Mouse (Mus musculus): ENCODE results near the gene Rb1. TPM values are rescaled to one million over a fixed set of nuclear protein-coding genes. Genes with fewer than 3 reads are reported as not detected.

Gene Rb1
- polyA plus RNA-seq, 1 experiment = 2.9 TPM

DNA sequence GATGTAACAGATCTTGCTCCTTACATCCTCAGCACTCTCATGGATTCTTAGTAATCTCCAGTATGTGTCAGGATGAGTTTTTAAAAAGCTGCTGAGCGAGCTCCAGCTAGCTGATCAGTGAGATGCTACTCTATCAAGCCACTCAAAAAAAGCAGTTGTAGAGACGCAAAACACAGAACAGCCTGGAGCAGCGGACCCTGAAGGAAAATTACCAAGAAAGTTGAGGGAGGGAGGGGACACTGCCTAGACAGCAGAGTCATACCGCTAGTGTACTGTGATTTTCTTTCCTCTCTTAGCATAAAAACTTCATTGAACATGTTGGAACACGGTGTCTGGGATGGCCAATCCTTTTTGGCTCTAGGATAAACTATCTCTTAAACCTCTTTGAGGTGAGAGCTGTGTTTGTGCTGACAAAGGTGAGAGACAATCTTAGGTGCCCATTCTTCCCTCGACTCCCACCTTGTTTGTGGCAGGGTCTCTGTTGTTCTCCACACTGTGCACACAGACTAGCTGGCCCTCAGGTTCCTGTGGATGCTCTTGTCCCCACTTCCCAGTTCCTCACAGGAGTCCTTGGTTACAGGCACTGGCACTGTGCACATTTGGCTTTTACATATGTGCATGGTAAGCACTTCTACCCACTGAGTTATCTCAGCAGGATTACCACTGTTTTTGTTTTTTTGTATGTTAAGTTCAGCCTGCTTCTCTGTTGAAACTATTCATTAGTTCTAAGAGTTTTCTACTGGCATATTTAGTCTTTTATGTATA is 10.9 kb upstream of the Rb1 start:
- WGBS = 70% methylated on average over 6 of the region's 6 CpGs
- Histone ChIP-seq H3K4me3 (ENCODE audit: low read depth, low read length) (no peak overlapping the region), H3K27me3 (ENCODE audit: control insufficient read depth, insufficient read depth, low read length) (no peaks in the 10 kb centered on the region), H3K36me3 (ENCODE audit: control insufficient read depth, insufficient read depth, low read length) (no peaks in the 10 kb centered on the region), H3K27ac (ENCODE audit: insufficient read depth, low read depth, low read length) (no peak overlapping the region), H3K4me1 (ENCODE audit: control insufficient read depth, insufficient read depth, insufficient read length, low read length) (no peaks in the 10 kb centered on the region)
- no peak for TF ChIP-seq CTCF (IDR thresholded peaks at IDR 0.05; ENCODE audit: extremely low read depth, insufficient read length, insufficient replicate concordance, low read depth, low read length)
- TF ChIP-seq POLR2A (IDR thresholded peaks at IDR 0.05; ENCODE audit: low read depth, low read length) = no peak

DNA sequence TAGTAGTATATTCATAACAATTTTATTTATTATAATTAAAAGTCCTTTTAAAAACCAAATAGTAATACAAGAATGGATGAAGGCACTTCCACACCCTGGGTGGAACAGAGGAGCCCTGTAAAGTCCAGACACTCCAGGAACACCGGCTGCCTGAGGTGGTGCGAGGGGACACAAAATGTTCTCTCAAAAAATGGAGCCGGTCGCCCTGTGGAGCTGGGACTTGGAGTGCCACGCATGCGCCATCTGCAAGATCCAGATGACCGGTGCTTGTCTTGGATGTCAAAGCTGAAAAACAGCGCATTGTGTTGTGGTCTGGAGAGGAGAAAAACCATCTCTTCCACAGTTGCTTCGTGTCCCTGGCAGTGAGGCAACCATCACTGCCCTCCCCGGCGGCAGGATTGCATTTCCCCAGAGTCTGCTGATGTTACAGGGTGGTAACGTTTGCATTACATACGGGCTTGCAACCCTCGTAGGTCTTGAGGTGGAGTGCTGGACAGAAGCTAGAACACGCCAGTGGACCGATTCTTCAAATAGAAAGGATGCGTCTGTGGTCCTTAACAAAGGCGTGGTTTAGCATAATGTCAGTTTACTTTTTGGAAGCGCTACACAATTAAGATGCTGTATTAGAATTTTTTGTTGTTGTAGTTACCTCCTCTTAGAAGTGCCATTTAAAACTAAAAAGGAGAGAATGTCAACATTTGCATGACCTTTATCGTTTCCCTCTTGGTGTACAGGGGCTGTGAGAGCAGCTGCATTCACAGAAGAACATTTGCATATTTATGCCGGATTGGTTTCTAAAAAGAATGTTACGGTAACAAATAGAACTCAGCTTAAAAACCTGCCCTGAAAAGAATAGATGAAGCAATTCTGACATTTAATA is 9.5 kb upstream of the Rb1 start:
- H3K4me3 ChIP-seq (ENCODE audit: low read depth, low read length) = no peak overlapping the region
- H3K4me1 ChIP-seq (ENCODE audit: control insufficient read depth, insufficient read depth, insufficient read length, low read length) = no peaks in the 10 kb centered on the region
- no peak overlapping the region for H3K27ac ChIP-seq (ENCODE audit: insufficient read depth, low read depth, low read length)
- WGBS = 79% methylated on average over 22 of the region's 22 CpGs
- H3K27me3 ChIP-seq (ENCODE audit: control insufficient read depth, insufficient read depth, low read length) = no peaks in the 10 kb centered on the region
- no peaks in the 10 kb centered on the region for H3K36me3 ChIP-seq (ENCODE audit: control insufficient read depth, insufficient read depth, low read length)
- TF ChIP-seq POLR2A (IDR thresholded peaks at IDR 0.05; ENCODE audit: low read depth, low read length) (no peak), CTCF (IDR thresholded peaks at IDR 0.05; ENCODE audit: extremely low read depth, insufficient read length, insufficient replicate concordance, low read depth, low read length) (no peak)

DNA sequence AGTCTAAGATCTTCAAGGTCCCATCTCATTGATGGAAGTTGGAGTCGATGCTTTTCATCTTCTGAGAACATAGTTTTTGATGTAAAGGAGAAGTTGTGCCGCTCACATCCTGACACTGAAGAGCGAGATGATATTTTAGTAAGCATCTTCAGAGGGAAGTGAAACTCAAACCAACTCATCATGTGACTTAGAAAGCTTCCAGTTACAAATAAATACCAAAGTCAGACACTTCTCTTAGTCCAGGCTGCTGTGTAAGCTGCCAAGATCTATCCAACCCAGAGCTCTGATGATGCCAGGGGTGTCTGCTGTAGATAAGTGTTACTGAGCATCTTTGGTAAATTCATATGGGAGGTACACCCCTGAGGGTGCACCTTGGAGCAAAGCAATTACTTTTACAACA is 8.3 kb upstream of the Rb1 start:
- H3K4me3 ChIP-seq (ENCODE audit: low read depth, low read length) = no peak overlapping the region
- TF ChIP-seq CTCF (IDR thresholded peaks at IDR 0.05; ENCODE audit: extremely low read depth, insufficient read length, insufficient replicate concordance, low read depth, low read length) (no peak), POLR2A (IDR thresholded peaks at IDR 0.05; ENCODE audit: low read depth, low read length) (no peak)
- no peaks in the 10 kb centered on the region for H3K4me1 ChIP-seq (ENCODE audit: control insufficient read depth, insufficient read depth, insufficient read length, low read length)
- no peak overlapping the region for H3K27ac ChIP-seq (ENCODE audit: insufficient read depth, low read depth, low read length)
- H3K27me3 ChIP-seq (ENCODE audit: control insufficient read depth, insufficient read depth, low read length) = no peaks in the 10 kb centered on the region
- H3K36me3 ChIP-seq (ENCODE audit: control insufficient read depth, insufficient read depth, low read length) = no peaks in the 10 kb centered on the region
- WGBS = 78% methylated on average over 3 of the region's 3 CpGs

DNA sequence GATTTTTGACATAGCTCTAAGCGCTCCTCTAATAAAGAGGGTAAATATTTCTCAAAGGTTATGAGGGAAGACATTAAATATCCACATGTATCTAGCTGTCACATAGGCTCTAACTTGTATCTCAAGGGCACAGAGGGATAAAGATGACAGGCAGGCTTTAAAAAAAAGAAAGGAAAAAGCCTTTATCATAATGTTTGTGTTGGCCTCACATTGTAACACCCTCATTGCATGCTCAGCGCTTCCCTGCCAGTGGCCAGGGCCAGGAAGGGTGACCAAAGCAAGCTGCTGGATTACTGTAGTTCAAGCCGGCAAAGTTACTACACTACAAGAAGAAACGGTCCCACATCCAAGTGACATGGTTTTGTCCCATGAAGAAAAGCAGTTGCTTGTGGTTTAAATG is 5.8 kb upstream of the Rb1 start:
- WGBS = 84% methylated on average over 4 of the region's 4 CpGs
- Histone ChIP-seq H3K4me3 (ENCODE audit: low read depth, low read length) (no peak overlapping the region), H3K36me3 (ENCODE audit: control insufficient read depth, insufficient read depth, low read length) (no peaks in the 10 kb centered on the region), H3K4me1 (ENCODE audit: control insufficient read depth, insufficient read depth, insufficient read length, low read length) (no peaks in the 10 kb centered on the region), H3K27ac (ENCODE audit: insufficient read depth, low read depth, low read length) (no peak overlapping the region), H3K27me3 (ENCODE audit: control insufficient read depth, insufficient read depth, low read length) (no peaks in the 10 kb centered on the region)
- no peak for TF ChIP-seq POLR2A (IDR thresholded peaks at IDR 0.05; ENCODE audit: low read depth, low read length)
- no peak for TF ChIP-seq CTCF (IDR thresholded peaks at IDR 0.05; ENCODE audit: extremely low read depth, insufficient read length, insufficient replicate concordance, low read depth, low read length)

DNA sequence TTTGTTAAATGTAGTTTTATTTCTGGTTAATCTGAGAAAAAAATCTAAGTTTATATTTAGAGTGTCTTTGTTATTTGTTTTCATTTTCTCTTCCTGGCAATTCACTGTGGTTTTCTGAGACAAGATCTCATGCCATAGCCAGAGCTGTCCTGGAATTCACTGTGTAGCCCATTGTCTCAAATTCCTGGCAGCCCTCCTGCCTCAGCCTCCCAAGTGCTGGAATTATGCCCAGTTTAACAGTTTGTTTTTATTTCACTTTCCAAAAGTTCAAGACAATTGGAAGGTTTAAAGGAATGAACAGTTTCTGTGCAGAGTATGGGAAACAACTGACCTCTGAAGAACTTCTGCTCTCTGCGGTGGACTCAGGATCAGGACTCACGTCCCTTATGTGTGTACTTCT is 4.2 kb upstream of the Rb1 start:
- WGBS = 81% methylated on average over 2 of the region's 2 CpGs
- no peak overlapping the region for H3K27ac ChIP-seq (ENCODE audit: insufficient read depth, low read depth, low read length)
- no peaks in the 10 kb centered on the region for H3K4me1 ChIP-seq (ENCODE audit: control insufficient read depth, insufficient read depth, insufficient read length, low read length)
- H3K4me3 ChIP-seq (ENCODE audit: low read depth, low read length) = no peak overlapping the region
- no peaks in the 10 kb centered on the region for H3K27me3 ChIP-seq (ENCODE audit: control insufficient read depth, insufficient read depth, low read length)
- TF ChIP-seq POLR2A (IDR thresholded peaks at IDR 0.05; ENCODE audit: low read depth, low read length) (no peak), CTCF (IDR thresholded peaks at IDR 0.05; ENCODE audit: extremely low read depth, insufficient read length, insufficient replicate concordance, low read depth, low read length) (no peak)
- H3K36me3 ChIP-seq (ENCODE audit: control insufficient read depth, insufficient read depth, low read length) = no peaks in the 10 kb centered on the region

DNA sequence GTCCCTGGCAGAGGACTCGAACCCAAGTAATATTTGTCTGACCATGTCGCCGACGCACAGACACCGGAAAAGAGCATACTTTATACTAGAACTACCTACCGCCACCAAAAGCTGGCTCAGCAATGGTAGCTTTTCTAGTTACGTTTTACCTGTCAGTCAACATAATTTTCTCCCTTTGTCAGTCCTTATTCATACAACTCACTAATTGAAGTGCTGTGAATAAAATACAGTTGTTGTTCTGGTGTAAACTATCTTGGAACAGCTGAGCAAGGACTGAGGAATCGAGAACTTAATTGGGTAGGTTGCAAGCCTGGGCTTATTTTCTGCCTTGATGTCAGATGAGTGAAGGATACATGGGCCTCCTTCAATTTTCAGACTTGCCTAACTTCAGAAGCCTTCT is 889 bp upstream of the Rb1 start:
- H3K4me1 ChIP-seq (ENCODE audit: control insufficient read depth, insufficient read depth, insufficient read length, low read length) = peaks cover 4% of the 10 kb centered on the region; the same call in 1 of the 2 replicates
- peak overlapping the region; percentile 57 for H3K27ac ChIP-seq (ENCODE audit: insufficient read depth, low read depth, low read length)
- TF ChIP-seq POLR2A (IDR thresholded peaks at IDR 0.05; ENCODE audit: low read depth, low read length) (no peak), CTCF (IDR thresholded peaks at IDR 0.05; ENCODE audit: extremely low read depth, insufficient read length, insufficient replicate concordance, low read depth, low read length) (no peak)
- H3K27me3 ChIP-seq (ENCODE audit: control insufficient read depth, insufficient read depth, low read length) = no peaks in the 10 kb centered on the region
- H3K36me3 ChIP-seq (ENCODE audit: control insufficient read depth, insufficient read depth, low read length) = 0 out of 2 replicates have a peak, but pooled peaks cover 1% of the 10 kb centered on the region
- WGBS = 6% methylated on average over 8 of the region's 8 CpGs
- H3K4me3 ChIP-seq (ENCODE audit: low read depth, low read length) = peak overlapping the region; percentile 99
